Mouse (Mus musculus) hindbrain, postnatal 0 days (tissue): Measurements from ENCODE around the gene D630003M21Rik. TPM values are rescaled to one million over a fixed set of nuclear protein-coding genes. Genes with fewer than 3 reads are reported as not detected.
A peak's percentile ranks its signal among the peaks of the same experiment; 100 is the strongest.

Source experiments
- ATAC-seq: fragments of 200-750 bp; cut with Nextera tagmentation; 2 replicates; pipeline ENCODE4 v1.8.0; 2017; ENCODE audit warnings: mild to moderate bottlenecking, moderate TSS enrichment, moderate library complexity
- DNase-seq: peaks from one replicate; pipeline ENCODE4 v3.0.0-alpha.2; 2015; ENCODE audit warnings: low spot score
- H3K27ac ChIP-seq: fragments of 300-500 bp; sonication (generic); 2 replicates; pipeline ENCODE4 v1.5.1; 2014; ENCODE audit warnings: mild to moderate bottlenecking
- H3K27me3 ChIP-seq: fragments of 300-500 bp; sonication (generic); 2 replicates; pipeline ENCODE4 v1.6.1; 2014; ENCODE audit warnings: low read length, mixed read lengths; ENCODE audit not compliant: insufficient read depth
- H3K36me3 ChIP-seq: fragments of 300-500 bp; sonication (generic); 2 replicates; pipeline ENCODE4 v1.6.1; 2014; ENCODE audit warnings: low read length, mixed read lengths; ENCODE audit not compliant: insufficient read depth
- H3K4me1 ChIP-seq: fragments of 300-500 bp; sonication (generic); 2 replicates; pipeline ENCODE4 v1.6.1; 2014; ENCODE audit warnings: antibody characterized with exemption, low read length, mixed read lengths; ENCODE audit not compliant: insufficient read depth
- H3K4me2 ChIP-seq: fragments of 300-500 bp; sonication (generic); 2 replicates; pipeline ENCODE4 v1.6.1; 2014; ENCODE audit warnings: low read depth, mild to moderate bottlenecking, low read length, moderate library complexity, mixed read lengths
- H3K4me3 ChIP-seq: fragments of 300-500 bp; sonication (generic); 2 replicates; pipeline ENCODE4 v1.5.1; 2014; ENCODE audit warnings: low read length
- H3K9ac ChIP-seq: fragments of 300-500 bp; sonication (generic); replicated peaks from 2 replicates; pipeline ENCODE4 v1.6.1; 2014; ENCODE audit warnings: mild to moderate bottlenecking, low read length, moderate library complexity, mixed read lengths
- H3K9me3 ChIP-seq: fragments of 300-500 bp; sonication (generic); 2 replicates; pipeline ENCODE4 v1.6.1; 2016; ENCODE audit warnings: low read length, mixed read lengths
- CTCF ChIP-seq: IDR thresholded peaks from 2 replicates; pipeline ENCODE4 v1.5.1; 2016; ENCODE audit warnings: antibody characterized with exemption, control low read depth, low read depth
- WGBS: fragments of 180-500 bp; shearing (Covaris S2); extraction: QIAGEN DNeasy Blood & Tissue Kit; methylation state at CpG from one replicate; pipeline ENCODE4 v1.1.7; 2014; 5-methylcytosine and 5-hydroxymethylcytosine counted together
- polyA plus RNA-seq: library from polyadenylated mRNA; unstranded; fragments of >200 nt; fragmentation: Nextera tagmentation; extraction: Ambion mirVana; gene quantifications from 2 replicates; pipeline ENCODE4 v1.2.1, GENCODE M21; 2015
- total RNA-seq: library from RNA; depleted of rRNA; stranded (reverse); fragments of >200 nt; gene quantifications from 2 replicates; pipeline ENCODE4 v1.2.3, GENCODE M21; 2014

D630003M21Rik gene
- total and polyA plus RNA-seq, 2 experiments from 2014 or later, result 2.3 to 7.8 TPM

GRCm38 (mm10) chr2:158238101-158238500 is 9.1 kb upstream of the D630003M21Rik start:
- no peaks in the 10 kb centered on the region for H3K36me3 ChIP-seq
- no peak for TF ChIP-seq CTCF
- no peaks in the 10 kb centered on the region for H3K4me1 ChIP-seq
- ATAC-seq (no peak), DNase-seq (no peak)
- no peaks in the 10 kb centered on the region for H3K9me3 ChIP-seq
- WGBS, result 85% methylated on average over 5 of the region's 5 CpGs
- no peak overlapping the region for H3K9ac ChIP-seq
- H3K27ac ChIP-seq, result no peak overlapping the region
- no peak overlapping the region for H3K4me2 ChIP-seq
- H3K4me3 ChIP-seq, result no peak overlapping the region
- no peaks in the 10 kb centered on the region for H3K27me3 ChIP-seq

- Histone ChIP-seq H3K36me3 (no peaks in the 10 kb centered on the region), H3K27ac (no peak overlapping the region), H3K27me3 (no peaks in the 10 kb centered on the region), H3K9me3 (no peaks in the 10 kb centered on the region), H3K9ac (no peak overlapping the region), H3K4me2 (no peak overlapping the region), H3K4me3 (no peak overlapping the region), H3K4me1 (no peaks in the 10 kb centered on the region)
- no peak for ATAC-seq
- no peak for TF ChIP-seq CTCF
- DNase-seq, result no peak
Observed at GRCm38 (mm10) chr2:158236698-158237097, 7.7 kb upstream of the D630003M21Rik start.

GRCm38 (mm10) chr2:158233106-158233505 is 4.1 kb upstream of the D630003M21Rik start:
- no peaks in the 10 kb centered on the region for H3K36me3 ChIP-seq
- H3K9me3 ChIP-seq, result no peaks in the 10 kb centered on the region
- H3K27ac ChIP-seq, result no peak overlapping the region
- no peak overlapping the region for H3K9ac ChIP-seq
- H3K4me1 ChIP-seq, result peaks cover 10% of the 10 kb centered on the region; the same call in 1 of the 2 replicates
- no peak overlapping the region for H3K4me2 ChIP-seq
- TF ChIP-seq CTCF, result no peak
- ATAC-seq (no peak), DNase-seq (no peak)
- no peaks in the 10 kb centered on the region for H3K27me3 ChIP-seq
- 73% methylated on average over 3 of the region's 3 CpGs for WGBS
- no peak overlapping the region for H3K4me3 ChIP-seq

GRCm38 (mm10) chr2:158232414-158232813 is 3.4 kb upstream of the D630003M21Rik start:
- WGBS, result 49% methylated on average over 3 of the region's 3 CpGs
- Histone ChIP-seq H3K9ac (no peak overlapping the region), H3K4me3 (no peak overlapping the region), H3K4me2 (no peak overlapping the region), H3K27ac (no peak overlapping the region), H3K9me3 (no peaks in the 10 kb centered on the region), H3K36me3 (no peaks in the 10 kb centered on the region), H3K27me3 (no peaks in the 10 kb centered on the region), H3K4me1 (peaks cover 10% of the 10 kb centered on the region; the same call in 1 of the 2 replicates)
- TF ChIP-seq CTCF, result no peak
- no peak for DNase-seq
- ATAC-seq, result no peak

GRCm38 (mm10) chr2:158231071-158231470 is 2.0 kb upstream of the D630003M21Rik start:
- no peak overlapping the region for H3K9ac ChIP-seq
- no peaks in the 10 kb centered on the region for H3K36me3 ChIP-seq
- no peak overlapping the region for H3K4me3 ChIP-seq
- no peak overlapping the region for H3K4me2 ChIP-seq
- no peak overlapping the region for H3K27ac ChIP-seq
- DNase-seq (no peak), ATAC-seq (no peak)
- H3K27me3 ChIP-seq, result no peaks in the 10 kb centered on the region
- no peak for TF ChIP-seq CTCF
- 53% methylated on average over 5 of the region's 5 CpGs for WGBS
- H3K9me3 ChIP-seq, result no peaks in the 10 kb centered on the region
- H3K4me1 ChIP-seq, result peaks cover 10% of the 10 kb centered on the region; the same call in 1 of the 2 replicates

- TF ChIP-seq CTCF, result no peak
- no peaks in the 10 kb centered on the region for H3K9me3 ChIP-seq
- H3K4me3 ChIP-seq, result no peak overlapping the region
- WGBS, result 41% methylated on average over 6 of the region's 6 CpGs
- H3K9ac ChIP-seq, result no peak overlapping the region
- no peak overlapping the region for H3K27ac ChIP-seq
- ATAC-seq (no peak), DNase-seq (no peak)
- H3K4me2 ChIP-seq, result no peak overlapping the region
- no peaks in the 10 kb centered on the region for H3K36me3 ChIP-seq
- peaks cover 10% of the 10 kb centered on the region; the same call in 1 of the 2 replicates for H3K4me1 ChIP-seq
- no peaks in the 10 kb centered on the region for H3K27me3 ChIP-seq
Observed at GRCm38 (mm10) chr2:158230617-158231016, 1.6 kb upstream of the D630003M21Rik start.

- peak overlapping the region; percentile 23; the same call in 1 of the 2 replicates for H3K27ac ChIP-seq
- TF ChIP-seq CTCF, result no peak
- 21% methylated on average over 7 of the region's 7 CpGs for WGBS
Observed at GRCm38 (mm10) chr2:158229503-158229892, 476 bp upstream of the D630003M21Rik start.

More at GRCm38 (mm10) chr2:158229503-158229892, 476 bp upstream of the D630003M21Rik start:
- no peak for ATAC-seq
- H3K9me3 ChIP-seq, result no peaks in the 10 kb centered on the region
- peaks cover 10% of the 10 kb centered on the region; the same call in 1 of the 2 replicates for H3K4me1 ChIP-seq
- peak overlapping the region; percentile 68 for H3K4me2 ChIP-seq
- H3K9ac ChIP-seq, result peak overlapping the region; percentile 44
- H3K27me3 ChIP-seq, result no peaks in the 10 kb centered on the region
- no peak for DNase-seq
- no peaks in the 10 kb centered on the region for H3K36me3 ChIP-seq
- H3K4me3 ChIP-seq, result peak overlapping the region; percentile 41
